Mouse (Mus musculus): ENCODE measurements around the gene Cdipt.

The Cdipt gene

GRCm38 (mm10) chr7:127014320-127014719 is 38.6 kb downstream of the Cdipt start, which contains the start of gene Mvp:
TSS of gene Mvp (minus strand) at chr7:127014621.
- DNase-seq: peak; percentile 64

GRCm38 (mm10) chr7:127014993-127015392 is 39.3 kb downstream of the Cdipt start:
- DNase-seq: no peak

- peak; percentile 71 for DNase-seq
These were observed 40.4 kb downstream of the Cdipt start for GRCm38 (mm10) chr7:127016081-127016480.

- DNase-seq: no peak
These were observed 40.6 kb downstream of the Cdipt start, which contains the start of gene Pagr1b for GRCm38 (mm10) chr7:127016481-127016485. TSS of gene Pagr1b (minus strand) at chr7:127016484.

- no peak for DNase-seq
These were observed 40.8 kb downstream of the Cdipt start for GRCm38 (mm10) chr7:127016486-127016938.

- peak; percentile 100 for DNase-seq
These were observed 41.5 kb downstream of the Cdipt start, which contains the start of gene Pagr1a for GRCm38 (mm10) chr7:127016971-127017949. TSS of gene Pagr1a (minus strand) at chr7:127017352.

GRCm38 (mm10) chr7:127017950-127018345 is 42.2 kb downstream of the Cdipt start:
- DNase-seq: no peak

GRCm38 (mm10) chr7:127018416-127019305 is 42.9 kb downstream of the Cdipt start:
- no peak for DNase-seq

- DNase-seq: no peak
These were observed 43.7 kb downstream of the Cdipt start for GRCm38 (mm10) chr7:127019306-127019960.

- no peak for DNase-seq
These were observed 44.3 kb downstream of the Cdipt start for GRCm38 (mm10) chr7:127020031-127020430.

GRCm38 (mm10) chr7:127020491-127020890 is 44.8 kb downstream of the Cdipt start:
- no peak for DNase-seq

GRCm38 (mm10) chr7:127020901-127021562 is 45.3 kb downstream of the Cdipt start, which contains the start of the genes Gm42742 and Prrt2:
TSS of gene Gm42742 (minus strand) at chr7:127021097.
TSS of gene Prrt2 (minus strand) at chr7:127021211.
- peak; percentile 79 for DNase-seq

- no peak for DNase-seq
These were observed 46.1 kb downstream of the Cdipt start for GRCm38 (mm10) chr7:127021563-127022527.

- DNase-seq: no peak
These were observed 47.0 kb downstream of the Cdipt start for GRCm38 (mm10) chr7:127022528-127023271.

GRCm38 (mm10) chr7:127023272-127023691 is 47.6 kb downstream of the Cdipt start:
- DNase-seq: no peak

GRCm38 (mm10) chr7:127023896-127024690 is 48.4 kb downstream of the Cdipt start:
- DNase-seq: no peak

GRCm38 (mm10) chr7:127024755-127025555 is 49.2 kb downstream of the Cdipt start:
- DNase-seq: peak; percentile 86

- no peak for DNase-seq
These were observed 49.9 kb downstream of the Cdipt start for GRCm38 (mm10) chr7:127025556-127026160.

Measured in embryo, embryonic 11 days (tissue).